Mouse (Mus musculus) liver, embryonic 12.5 days (tissue): ENCODE data around the gene Wdr17. TPM values are rescaled to one million over a fixed set of nuclear protein-coding genes. Genes with fewer than 3 reads are reported as not detected.

Experiments
- ATAC-seq: fragments of 200-750 bp; cut with Nextera tagmentation; 2 replicates; pipeline ENCODE4 v1.8.0; 2017; ENCODE audit warnings: moderate number of reproducible peaks, mild to moderate bottlenecking, moderate library complexity
- H3K27ac ChIP-seq: fragments of 300-500 bp; sonication (generic); 2 replicates; pipeline ENCODE4 v1.5.1; 2016; ENCODE audit warnings: mild to moderate bottlenecking
- H3K27me3 ChIP-seq: fragments of 300-500 bp; sonication (generic); replicated peaks from 2 replicates; pipeline ENCODE4 v1.6.1; 2016; ENCODE audit warnings: mild to moderate bottlenecking, moderate library complexity
- H3K36me3 ChIP-seq: fragments of 300-500 bp; sonication (generic); 2 replicates; pipeline ENCODE4 v1.6.1; 2016; ENCODE audit warnings: mild to moderate bottlenecking, moderate library complexity
- H3K4me1 ChIP-seq: fragments of 300-500 bp; sonication (generic); 2 replicates; pipeline ENCODE4 v1.6.1; 2016
- H3K4me2 ChIP-seq: fragments of 300-500 bp; sonication (generic); 2 replicates; pipeline ENCODE4 v1.6.1; 2016; ENCODE audit warnings: mild to moderate bottlenecking, moderate library complexity
- H3K4me3 ChIP-seq: fragments of 300-500 bp; sonication (generic); 2 replicates; pipeline ENCODE4 v1.5.1; 2016; ENCODE audit warnings: mild to moderate bottlenecking, moderate library complexity
- H3K9ac ChIP-seq: fragments of 300-500 bp; sonication (generic); 2 replicates; pipeline ENCODE4 v1.6.1; 2016; ENCODE audit warnings: mild to moderate bottlenecking, moderate library complexity
- H3K9me3 ChIP-seq: fragments of 300-500 bp; sonication (generic); replicated peaks from 2 replicates; pipeline ENCODE4 v1.6.1; 2016; ENCODE audit warnings: mild to moderate bottlenecking, moderate library complexity
- WGBS: fragments of 180-500 bp; shearing (Covaris S2); methylation state at CpG from one replicate; pipeline ENCODE4 v1.1.7; 2016; ENCODE audit not compliant: insufficient replicate concordance; 5-methylcytosine and 5-hydroxymethylcytosine counted together
- polyA plus RNA-seq: library from polyadenylated mRNA; unstranded; fragments of >200 nt; fragmentation: Nextera tagmentation; extraction: Ambion mirVana; gene quantifications from 2 replicates; pipeline ENCODE4 v1.2.1, GENCODE M21; 2016

The Wdr17 gene
- 0.13 TPM in 1 of 2 replicates, not detected in the other for polyA plus RNA-seq

- no peak within 1 kb of the TSS for H3K9ac ChIP-seq
- no peak within 1 kb of the TSS for H3K4me2 ChIP-seq
- H3K36me3 ChIP-seq, result no peaks in the 10 kb centered on the region
- H3K27ac ChIP-seq, result no peak within 1 kb of the TSS
- no peak within 1 kb of the TSS for H3K4me3 ChIP-seq
- H3K9me3 ChIP-seq, result no peaks in the 10 kb centered on the region
- 53% methylated on average over 9 of the region's 9 CpGs for WGBS
- no peak for ATAC-seq
- H3K27me3 ChIP-seq, result no peaks in the 10 kb centered on the region
- H3K4me1 ChIP-seq, result no peaks in the 10 kb centered on the region
These were observed at the start of gene Wdr17 for GRCm38 (mm10) chr8:54886987-54887785. Gene Wdr17 (minus strand): TSS chr8:54887184.

GRCm38 (mm10) chr8:54932306-54932705 lies 45.3 kb upstream of the Wdr17 start:
- Histone ChIP-seq H3K9me3 (no peaks in the 10 kb centered on the region), H3K4me1 (no peaks in the 10 kb centered on the region), H3K27me3 (no peaks in the 10 kb centered on the region), H3K4me3 (no peak overlapping the region), H3K4me2 (no peak overlapping the region), H3K27ac (no peak overlapping the region), H3K9ac (no peak overlapping the region), H3K36me3 (no peaks in the 10 kb centered on the region)
- 50% methylated on average over 2 of the region's 2 CpGs for WGBS
- ATAC-seq, result no peak

- Histone ChIP-seq H3K36me3 (no peaks in the 10 kb centered on the region), H3K9me3 (no peaks in the 10 kb centered on the region), H3K27me3 (no peaks in the 10 kb centered on the region), H3K27ac (no peak overlapping the region), H3K9ac (no peak overlapping the region), H3K4me3 (no peak overlapping the region), H3K4me1 (no peaks in the 10 kb centered on the region), H3K4me2 (no peak overlapping the region)
- no peak for ATAC-seq
- WGBS, result 58% methylated on average over 3 of the region's 3 CpGs
These were observed 38.0 kb upstream of the Wdr17 start for GRCm38 (mm10) chr8:54924936-54925335.

GRCm38 (mm10) chr8:54922160-54922855 lies 35.3 kb upstream of the Wdr17 start:
- H3K4me2 ChIP-seq, result no peak overlapping the region
- ATAC-seq, result no peak
- no peaks in the 10 kb centered on the region for H3K4me1 ChIP-seq
- 38% methylated on average over 2 of the region's 2 CpGs for WGBS
- H3K36me3 ChIP-seq, result no peaks in the 10 kb centered on the region
- H3K9ac ChIP-seq, result no peak overlapping the region
- no peak overlapping the region for H3K27ac ChIP-seq
- H3K27me3 ChIP-seq, result no peaks in the 10 kb centered on the region
- H3K4me3 ChIP-seq, result no peak overlapping the region
- no peaks in the 10 kb centered on the region for H3K9me3 ChIP-seq

GRCm38 (mm10) chr8:54917710-54918109 lies 30.7 kb upstream of the Wdr17 start:
- Histone ChIP-seq H3K27me3 (no peaks in the 10 kb centered on the region), H3K4me2 (no peak overlapping the region), H3K4me1 (no peaks in the 10 kb centered on the region), H3K36me3 (no peaks in the 10 kb centered on the region), H3K9me3 (no peaks in the 10 kb centered on the region), H3K9ac (no peak overlapping the region), H3K4me3 (no peak overlapping the region), H3K27ac (no peak overlapping the region)
- 50% methylated on average over 7 of the region's 9 CpGs for WGBS
- no peak for ATAC-seq

GRCm38 (mm10) chr8:54912891-54913290 lies 25.9 kb upstream of the Wdr17 start:
- no peak overlapping the region for H3K9ac ChIP-seq

GRCm38 (mm10) chr8:54899444-54899843 lies 12.5 kb upstream of the Wdr17 start:
- Histone ChIP-seq H3K27ac (no peak overlapping the region), H3K4me2 (no peak overlapping the region), H3K36me3 (no peaks in the 10 kb centered on the region), H3K9ac (no peak overlapping the region), H3K4me3 (no peak overlapping the region), H3K9me3 (no peaks in the 10 kb centered on the region), H3K27me3 (no peaks in the 10 kb centered on the region), H3K4me1 (no peaks in the 10 kb centered on the region)
- ATAC-seq, result no peak
- 67% methylated on average over 2 of the region's 2 CpGs for WGBS

More at GRCm38 (mm10) chr8:54912891-54913290, 25.9 kb upstream of the Wdr17 start:
- Histone ChIP-seq H3K36me3 (no peaks in the 10 kb centered on the region), H3K4me3 (no peak overlapping the region), H3K27me3 (no peaks in the 10 kb centered on the region), H3K9me3 (no peaks in the 10 kb centered on the region), H3K4me1 (no peaks in the 10 kb centered on the region), H3K4me2 (no peak overlapping the region), H3K27ac (no peak overlapping the region)
- no peak for ATAC-seq
- WGBS, result 72% methylated on average over 2 of the region's 2 CpGs

- no peaks in the 10 kb centered on the region for H3K4me1 ChIP-seq
- no peaks in the 10 kb centered on the region for H3K36me3 ChIP-seq
- H3K9ac ChIP-seq, result no peak overlapping the region
- H3K27me3 ChIP-seq, result no peaks in the 10 kb centered on the region
- no peak for ATAC-seq
- 62% methylated on average over 2 of the region's 2 CpGs for WGBS
- H3K9me3 ChIP-seq, result no peaks in the 10 kb centered on the region
- no peak overlapping the region for H3K4me2 ChIP-seq
- no peak overlapping the region for H3K27ac ChIP-seq
- H3K4me3 ChIP-seq, result no peak overlapping the region
These were observed 7.8 kb upstream of the Wdr17 start for GRCm38 (mm10) chr8:54894637-54895322.

- no peaks in the 10 kb centered on the region for H3K9me3 ChIP-seq
- H3K36me3 ChIP-seq, result no peaks in the 10 kb centered on the region
- H3K9ac ChIP-seq, result no peak overlapping the region
- H3K27me3 ChIP-seq, result no peaks in the 10 kb centered on the region
- WGBS, result 53% methylated on average over 1 of the region's 1 CpGs
- H3K4me1 ChIP-seq, result no peaks in the 10 kb centered on the region
- ATAC-seq, result no peak
- no peak overlapping the region for H3K27ac ChIP-seq
- H3K4me3 ChIP-seq, result no peak overlapping the region
- H3K4me2 ChIP-seq, result no peak overlapping the region
These were observed 7.2 kb upstream of the Wdr17 start for GRCm38 (mm10) chr8:54894180-54894579.

- Histone ChIP-seq H3K27ac (no peak overlapping the region), H3K36me3 (no peaks in the 10 kb centered on the region), H3K9me3 (no peaks in the 10 kb centered on the region), H3K4me3 (no peak overlapping the region), H3K9ac (no peak overlapping the region), H3K4me2 (no peak overlapping the region), H3K27me3 (no peaks in the 10 kb centered on the region), H3K4me1 (no peaks in the 10 kb centered on the region)
- no peak for ATAC-seq
- 64% methylated on average over 4 of the region's 4 CpGs for WGBS
These were observed 424 bp downstream of the Wdr17 start for GRCm38 (mm10) chr8:54886560-54886959.

GRCm38 (mm10) chr8:54876458-54876857 lies 10.5 kb downstream of the Wdr17 start:
- 68% methylated on average over 4 of the region's 4 CpGs for WGBS
- Histone ChIP-seq H3K4me3 (no peak overlapping the region), H3K27ac (no peak overlapping the region), H3K4me2 (no peak overlapping the region), H3K4me1 (no peaks in the 10 kb centered on the region), H3K27me3 (no peaks in the 10 kb centered on the region), H3K9ac (no peak overlapping the region), H3K9me3 (no peaks in the 10 kb centered on the region), H3K36me3 (no peaks in the 10 kb centered on the region)
- ATAC-seq, result no peak

GRCm38 (mm10) chr8:54864761-54865064 lies 22.3 kb downstream of the Wdr17 start:
- H3K27ac ChIP-seq, result no peak overlapping the region
- no peaks in the 10 kb centered on the region for H3K4me1 ChIP-seq
- no peaks in the 10 kb centered on the region for H3K27me3 ChIP-seq
- no peaks in the 10 kb centered on the region for H3K9me3 ChIP-seq
- H3K9ac ChIP-seq, result no peak overlapping the region
- no peaks in the 10 kb centered on the region for H3K36me3 ChIP-seq
- whole genome bisulfite sequencing, result 59% methylated on average over 1 of the region's 1 CpGs
- H3K4me2 ChIP-seq, result no peak overlapping the region
- no peak for ATAC-seq
- H3K4me3 ChIP-seq, result no peak overlapping the region
